Mouse (Mus musculus) layer of hippocampus, adult 18-20 months (tissue): ENCODE data around the gene Apeh. TPM values are rescaled to one million over a fixed set of nuclear protein-coding genes. Genes with fewer than 3 reads are reported as not detected.

Experiments
- DNase-seq, 2 experiments: peaks; one replicate each; pipeline ENCODE4 v3.0.0; 2022; ENCODE audit warnings: low spot score in 2 of 2
- microRNA-seq, 2 experiments: library from miRNA; unstranded; fragments of <30 nt; microRNA quantifications; one replicate each; pipeline ENCODE4 v1.2.0; 2021
- total RNA-seq, 2 experiments: library from RNA; stranded (reverse); gene quantifications; 2 replicates each; pipeline ENCODE4 v1.2.3; 2021

Gene Apeh
- total RNA-seq, 2 experiments from 2014 or later = 27.0 to 35.7 TPM

GRCm38 (mm10) chr9:108052885-108053664, 41.3 kb downstream of the Apeh start, which contains the start of gene Amigo3:
TSS of gene Amigo3 (plus strand) at chr9:108053159.
- peak; percentile 93 to 99 for DNase-seq

- no peak for DNase-seq
Observed at GRCm38 (mm10) chr9:108052411-108052810, 42.0 kb downstream of the Apeh start.

- no peak for DNase-seq
Observed at GRCm38 (mm10) chr9:108051931-108052220, 42.5 kb downstream of the Apeh start.

- DNase-seq = no peak
Observed at GRCm38 (mm10) chr9:108051184-108051930, 43.0 kb downstream of the Apeh start.

GRCm38 (mm10) chr9:108049561-108050251, 44.7 kb downstream of the Apeh start:
- no peak for DNase-seq

GRCm38 (mm10) chr9:108049016-108049455, 45.4 kb downstream of the Apeh start, which contains the start of gene Gmppb:
TSS of gene Gmppb (plus strand) at chr9:108049242.
- peak; percentile 96 to 98 for DNase-seq

- DNase-seq = no peak
Observed at GRCm38 (mm10) chr9:108048566-108048955, 45.8 kb downstream of the Apeh start.

GRCm38 (mm10) chr9:108047601-108048565, 46.5 kb downstream of the Apeh start:
- no peak for DNase-seq

- DNase-seq = no peak
Observed at GRCm38 (mm10) chr9:108046582-108046981, 47.8 kb downstream of the Apeh start.

- no peak for DNase-seq
Observed at GRCm38 (mm10) chr9:108044751-108045492, 49.5 kb downstream of the Apeh start.

Small RNAs within 50 kb of the gene (microRNA-seq; reads per million reads assigned to microRNA genes)
- gene Gm47303 = 0 reads per million in 2 experiments
- 0 reads per million in 2 experiments for gene Mir7088

Other genes with a start within 250 kb of the Apeh start
- 10 to 100 TPM; 52.3 to 59.6 TPM for gene Rbm6, start 221.4 kb downstream of the Apeh start, total RNA-seq
- 10 to 100 TPM; 25.9 to 27.4 TPM for gene Mon1a, start 206.5 kb downstream of the Apeh start, total RNA-seq
- 1 to 10 TPM; 1.9 TPM for gene Mst1r, start 187.7 kb downstream of the Apeh start, total RNA-seq
- gene Actl11, start 166.1 kb downstream of the Apeh start, total RNA-seq = not detected
- gene Camkv, start 158.9 kb downstream of the Apeh start, total RNA-seq = 100 to 1,000 TPM; 554 to 575 TPM
- gene Traip, start 144.5 kb downstream of the Apeh start, total RNA-seq = 10 to 100 TPM; 17.1 to 18.9 TPM
- gene Uba7, start 119.1 kb downstream of the Apeh start, total RNA-seq = 1 to 10 TPM; 5.1 to 5.9 TPM
- gene Gm20661, start 111.5 kb downstream of the Apeh start, total RNA-seq = 1 to 10 TPM; 2.0 TPM
- 10 to 100 TPM; 10.7 to 14.7 TPM for gene Inka1, start 108.7 kb downstream of the Apeh start, total RNA-seq
- 1 to 10 TPM; 4.4 to 6.9 TPM for gene Cdhr4, start 102.1 kb downstream of the Apeh start, total RNA-seq
- 1 to 10 TPM; 2.5 to 5.5 TPM for gene Gm20662, start 98.3 kb downstream of the Apeh start, total RNA-seq
- gene Ip6k1, start 92.1 kb downstream of the Apeh start, total RNA-seq = 100 to 1,000 TPM; 241 to 243 TPM
- 10 to 100 TPM; 15.5 to 17.2 TPM for gene Gmppb, start 45.4 kb downstream of the Apeh start, total RNA-seq
- 1 to 10 TPM; 2.3 to 2.5 TPM for gene Amigo3, start 41.4 kb downstream of the Apeh start, total RNA-seq
- not detected for gene Mst1, start 14.2 kb downstream of the Apeh start, total RNA-seq
- gene Rnf123, start 11.3 kb downstream of the Apeh start, total RNA-seq = 100 to 1,000 TPM in 1 of 2 experiments, 10 to 100 TPM in 1; 87.8 to 104 TPM
- gene Bsn, start 95.8 kb upstream of the Apeh start, total RNA-seq = 100 to 1,000 TPM; 228 to 231 TPM
- 10 to 100 TPM; 73.4 to 75.4 TPM for gene Dag1, start 169.4 kb upstream of the Apeh start, total RNA-seq
- 100 to 1,000 TPM; 114 to 116 TPM for gene Nicn1, start 195.8 kb upstream of the Apeh start, total RNA-seq
- gene Amt, start 202.2 kb upstream of the Apeh start, total RNA-seq = 10 to 100 TPM; 30.2 to 33.0 TPM
- 100 to 1,000 TPM; 163 to 172 TPM for gene Rhoa, start 211.5 kb upstream of the Apeh start, total RNA-seq
- 10 to 100 TPM; 29.9 to 31.3 TPM for gene Tcta, start 211.6 kb upstream of the Apeh start, total RNA-seq
- 10 to 100 TPM; 58.5 to 70.8 TPM for gene Gpx1, start 244.3 kb upstream of the Apeh start, total RNA-seq